Mouse (Mus musculus): Measurements from ENCODE around the gene Rnf157.

DNA sequence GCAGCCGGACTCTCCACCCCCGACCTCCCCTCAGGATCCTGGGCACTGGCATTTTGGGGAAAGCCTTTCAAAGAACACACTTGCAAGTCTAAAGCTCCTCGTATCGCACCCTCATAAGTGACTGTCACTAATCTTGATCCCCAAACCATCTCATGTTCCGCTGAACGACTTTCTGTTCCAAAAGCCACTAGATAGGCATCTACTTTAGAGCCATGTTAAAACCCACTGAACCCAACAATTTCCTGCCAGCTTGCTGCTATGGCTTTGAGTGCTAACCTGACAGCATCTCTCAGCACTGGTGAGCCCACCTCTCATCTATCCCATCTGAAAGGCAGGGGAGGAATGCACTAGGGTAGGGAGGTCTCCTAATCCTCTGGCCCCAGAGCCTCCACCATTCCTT lies 75.3 kb downstream of the Rnf157 start:
- no peak for TF ChIP-seq MYC (IDR thresholded peaks at IDR 0.05; ENCODE audit: low read depth, low read length)
- TF ChIP-seq CTCF (conservative IDR thresholded peaks at IDR 0.05 in 1 of 2, IDR thresholded peaks at IDR 0.05 in 1 of 2; ENCODE audit: low read depth in 2 of 2, low read length in 2 of 2): no peak
- no peak for TF ChIP-seq JUND (conservative IDR thresholded peaks at IDR 0.05; ENCODE audit: low read depth, low read length)

Measured in CH12.LX (cell line).